Mouse (Mus musculus): ENCODE results near the gene Setd1b. TPM values are rescaled to one million over a fixed set of nuclear protein-coding genes. Genes with fewer than 3 reads are reported as not detected.
A peak's percentile ranks its signal among the peaks of the same experiment; 100 is the strongest.

The Setd1b gene
- polyA plus RNA-seq, 1 experiment from 2014 or later, result 4.5 TPM

DNA sequence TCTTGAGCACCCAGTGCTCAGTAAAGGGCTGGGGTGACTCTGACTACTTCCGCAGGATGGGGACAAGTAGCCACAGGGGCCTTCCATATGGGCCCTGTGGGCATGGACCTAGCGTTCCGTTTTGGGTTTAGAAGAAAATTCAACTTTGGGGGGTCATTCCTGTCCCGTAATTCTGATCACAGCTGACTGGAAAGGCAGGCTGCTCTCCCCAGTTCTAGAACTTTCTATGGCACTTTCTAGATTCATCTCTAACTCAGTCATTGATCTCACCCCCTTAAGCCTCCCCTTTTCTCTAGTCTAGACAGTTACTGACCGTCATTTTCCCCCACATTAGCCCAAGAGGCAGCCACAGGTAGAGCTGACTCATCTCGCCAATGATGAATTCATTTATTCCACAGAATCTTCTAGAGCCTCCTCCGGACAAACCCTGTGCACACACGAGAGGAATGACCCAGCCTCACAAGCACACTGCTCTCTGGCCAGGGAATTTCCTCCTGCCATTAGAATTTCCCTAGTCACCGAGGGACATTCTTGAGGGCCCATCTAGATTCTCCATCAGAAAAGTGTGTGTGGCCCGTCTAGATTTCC is 12.7 kb upstream of the Setd1b start:
- TF ChIP-seq EP300 (optimal IDR thresholded peaks at IDR 0.05), result no peak
- no peak for TF ChIP-seq CTCF (IDR thresholded peaks at IDR 0.05; ENCODE audit: low read depth)
- DNase-seq (ENCODE audit: low spot score), result no peak
- H3K9me3 ChIP-seq (ENCODE audit: control insufficient read depth, low read length), result no peaks in the 10 kb centered on the region
- WGBS, result 77% methylated on average over 10 of the region's 10 CpGs
- no peak overlapping the region for H3K4me2 ChIP-seq (replicated peaks; ENCODE audit: low read depth)
- no peak for ATAC-seq (ENCODE audit: low FRiP score, low TSS enrichment)
- H3K27ac ChIP-seq (replicated peaks), result no peak overlapping the region
- H3K36me3 ChIP-seq (ENCODE audit: control insufficient read depth, insufficient read depth, low read length), result 0 out of 2 replicates have a peak, but pooled peaks cover 2% of the 10 kb centered on the region
- H3K4me3 ChIP-seq (ENCODE audit: low read depth, low read length), result no peak overlapping the region
- H3K9ac ChIP-seq (ENCODE audit: low read length), result no peak overlapping the region
- H3K4me1 ChIP-seq (replicated peaks; ENCODE audit: control insufficient read depth, insufficient read depth), result peaks cover 3% of the 10 kb centered on the region
- no peaks in the 10 kb centered on the region for H3K27me3 ChIP-seq (ENCODE audit: control insufficient read depth, insufficient read depth, low read length)

DNA sequence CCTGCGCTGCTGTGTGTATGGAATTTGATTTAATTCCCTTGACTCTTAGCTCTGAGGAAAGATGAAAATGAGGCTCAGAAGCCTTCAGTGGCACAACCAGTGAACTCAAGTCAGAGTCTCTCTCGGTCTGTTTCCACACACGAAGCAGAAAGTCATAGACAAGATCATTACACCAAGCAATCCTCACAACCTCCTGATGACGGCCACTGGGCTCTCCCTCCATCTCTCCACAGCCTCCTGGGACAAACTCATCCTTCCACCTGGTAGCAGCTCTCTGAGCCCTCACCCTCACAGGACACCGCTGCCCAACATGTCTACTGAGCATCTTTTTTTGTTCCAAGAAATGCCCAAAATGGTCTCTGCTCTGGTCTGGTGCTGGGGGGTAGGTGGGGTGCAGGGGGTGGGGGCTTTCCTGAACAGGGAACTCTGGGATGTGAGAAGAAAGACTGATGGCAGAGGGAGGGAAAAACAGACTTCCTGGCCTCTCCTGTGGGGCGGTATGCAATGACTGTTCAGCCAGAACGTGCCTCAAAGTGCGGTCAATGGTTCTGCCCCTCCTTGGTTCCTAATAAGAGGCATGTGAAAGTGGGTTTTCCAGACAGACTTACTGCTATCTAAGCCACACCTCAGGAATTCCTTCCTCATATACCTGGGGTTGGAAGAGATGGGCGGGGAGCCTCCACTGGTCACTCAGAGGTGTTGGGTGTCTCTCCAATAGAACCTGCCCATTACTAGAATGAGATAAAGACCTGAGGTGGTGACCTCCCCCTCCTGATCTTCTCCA is 11.8 kb upstream of the Setd1b start:
- TF ChIP-seq EP300 (optimal IDR thresholded peaks at IDR 0.05) (no peak), CTCF (IDR thresholded peaks at IDR 0.05; ENCODE audit: low read depth) (no peak)
- ATAC-seq (ENCODE audit: low FRiP score, low TSS enrichment), result no peak

DNA sequence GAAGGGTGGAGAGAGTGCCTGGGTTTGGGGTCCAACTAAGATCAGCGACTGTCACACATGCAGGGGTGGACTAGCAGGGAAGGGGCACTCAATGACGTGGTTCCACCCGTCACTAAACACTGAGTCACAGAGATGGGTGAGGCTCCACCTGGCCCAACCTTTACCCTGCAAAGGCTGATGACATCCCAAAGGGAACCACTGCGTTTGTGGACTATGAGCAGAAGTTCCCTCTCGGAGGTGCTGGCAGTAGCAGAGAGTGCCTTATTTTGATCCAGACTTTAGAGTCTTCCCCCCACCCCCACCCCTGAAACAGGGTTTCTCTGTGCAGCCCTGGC is 11.2 kb upstream of the Setd1b start:
- Histone ChIP-seq H3K4me1 (replicated peaks; ENCODE audit: control insufficient read depth, insufficient read depth) (peaks cover 15% of the 10 kb centered on the region), H3K27me3 (ENCODE audit: control insufficient read depth, insufficient read depth, low read length) (no peaks in the 10 kb centered on the region), H3K4me3 (ENCODE audit: low read depth, low read length) (no peak overlapping the region), H3K36me3 (ENCODE audit: control insufficient read depth, insufficient read depth, low read length) (0 out of 2 replicates have a peak, but pooled peaks cover 2% of the 10 kb centered on the region), H3K27ac (replicated peaks) (peak overlapping the region; percentile 30; the same call in 1 of the 2 replicates), H3K9me3 (ENCODE audit: control insufficient read depth, low read length) (no peaks in the 10 kb centered on the region), H3K4me2 (replicated peaks; ENCODE audit: low read depth) (no peak overlapping the region), H3K9ac (ENCODE audit: low read length) (no peak overlapping the region)
- TF ChIP-seq EP300 (optimal IDR thresholded peaks at IDR 0.05) (no peak), CTCF (IDR thresholded peaks at IDR 0.05; ENCODE audit: low read depth) (no peak)
- ATAC-seq (ENCODE audit: low FRiP score, low TSS enrichment) (peak; percentile 44), DNase-seq (ENCODE audit: low spot score) (peak; percentile 65)
- 74% methylated on average over 5 of the region's 5 CpGs for WGBS

More for the DNA sequence above, 11.8 kb upstream of the Setd1b start:
- no peak overlapping the region for H3K9ac ChIP-seq (ENCODE audit: low read length)
- H3K36me3 ChIP-seq (ENCODE audit: control insufficient read depth, insufficient read depth, low read length), result 0 out of 2 replicates have a peak, but pooled peaks cover 2% of the 10 kb centered on the region
- no peaks in the 10 kb centered on the region for H3K9me3 ChIP-seq (ENCODE audit: control insufficient read depth, low read length)
- peak overlapping the region; percentile 30; the same call in 1 of the 2 replicates for H3K27ac ChIP-seq (replicated peaks)
- no peak overlapping the region for H3K4me2 ChIP-seq (replicated peaks; ENCODE audit: low read depth)
- H3K27me3 ChIP-seq (ENCODE audit: control insufficient read depth, insufficient read depth, low read length), result no peaks in the 10 kb centered on the region
- WGBS, result 87% methylated on average over 9 of the region's 9 CpGs
- H3K4me1 ChIP-seq (replicated peaks; ENCODE audit: control insufficient read depth, insufficient read depth), result peaks cover 12% of the 10 kb centered on the region
- DNase-seq (ENCODE audit: low spot score), result no peak
- no peak overlapping the region for H3K4me3 ChIP-seq (ENCODE audit: low read depth, low read length)

DNA sequence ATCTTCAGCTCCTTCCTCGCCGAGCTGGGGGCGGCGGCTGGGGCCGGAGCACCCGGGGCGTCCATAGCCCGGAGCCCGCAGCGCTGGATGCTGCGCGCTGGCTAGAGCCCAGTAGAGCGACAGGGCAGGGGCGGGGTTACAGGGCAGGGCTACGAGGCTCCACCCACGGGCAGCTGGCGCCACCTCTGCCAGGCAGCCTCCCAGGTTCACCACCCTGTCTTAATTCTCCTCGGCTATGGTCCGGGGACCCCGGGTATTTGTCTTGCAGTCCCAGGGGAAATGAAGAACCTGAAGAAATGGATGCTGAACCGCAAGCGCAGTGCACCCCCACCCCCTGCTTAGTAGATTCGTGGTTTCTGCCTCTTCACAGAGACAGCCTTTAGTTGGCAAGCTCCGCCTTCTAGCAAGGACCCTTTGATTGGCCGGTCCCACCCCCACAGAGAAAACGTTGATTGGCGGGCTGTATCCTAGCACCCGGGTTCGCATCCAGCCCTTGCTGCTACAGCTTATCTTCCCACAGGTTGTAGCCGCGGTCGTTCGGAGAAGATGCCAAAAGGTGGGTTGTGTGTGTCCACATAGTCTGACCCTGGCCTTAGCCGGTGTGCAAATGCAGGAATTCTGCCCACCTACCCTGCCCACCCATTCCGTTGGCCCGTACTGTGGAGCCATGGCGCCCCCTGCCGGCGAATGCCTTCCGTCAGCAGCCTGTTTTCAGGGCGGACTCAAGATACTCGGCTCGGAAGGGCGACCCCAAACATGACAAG is 9.5 kb upstream of the Setd1b start, which contains the start of gene Rhof:
Gene Rhof (minus strand): TSS at position 385 of the 764 bp plus-strand sequence.
- Histone ChIP-seq H3K27ac (replicated peaks) (peak within 1 kb of the TSS; percentile 85), H3K9ac (ENCODE audit: low read length) (peak within 1 kb of the TSS; percentile 60), H3K9me3 (ENCODE audit: control insufficient read depth, low read length) (no peaks in the 10 kb centered on the region), H3K4me3 (ENCODE audit: low read depth, low read length) (peak within 1 kb of the TSS; percentile 42), H3K4me1 (replicated peaks; ENCODE audit: control insufficient read depth, insufficient read depth) (peaks cover 21% of the 10 kb centered on the region), H3K36me3 (ENCODE audit: control insufficient read depth, insufficient read depth, low read length) (0 out of 2 replicates have a peak, but pooled peaks cover 2% of the 10 kb centered on the region), H3K4me2 (replicated peaks; ENCODE audit: low read depth) (peak within 1 kb of the TSS; percentile 69), H3K27me3 (ENCODE audit: control insufficient read depth, insufficient read depth, low read length) (no peaks in the 10 kb centered on the region)
- 3% methylated on average over 43 of the region's 44 CpGs for WGBS
- TF ChIP-seq CTCF (IDR thresholded peaks at IDR 0.05; ENCODE audit: low read depth) (peak; percentile 94), EP300 (optimal IDR thresholded peaks at IDR 0.05) (no peak)
- DNase-seq (ENCODE audit: low spot score) (peak; percentile 86), ATAC-seq (ENCODE audit: low FRiP score, low TSS enrichment) (peak; percentile 24; the same call in 1 of the 2 replicates)

DNA sequence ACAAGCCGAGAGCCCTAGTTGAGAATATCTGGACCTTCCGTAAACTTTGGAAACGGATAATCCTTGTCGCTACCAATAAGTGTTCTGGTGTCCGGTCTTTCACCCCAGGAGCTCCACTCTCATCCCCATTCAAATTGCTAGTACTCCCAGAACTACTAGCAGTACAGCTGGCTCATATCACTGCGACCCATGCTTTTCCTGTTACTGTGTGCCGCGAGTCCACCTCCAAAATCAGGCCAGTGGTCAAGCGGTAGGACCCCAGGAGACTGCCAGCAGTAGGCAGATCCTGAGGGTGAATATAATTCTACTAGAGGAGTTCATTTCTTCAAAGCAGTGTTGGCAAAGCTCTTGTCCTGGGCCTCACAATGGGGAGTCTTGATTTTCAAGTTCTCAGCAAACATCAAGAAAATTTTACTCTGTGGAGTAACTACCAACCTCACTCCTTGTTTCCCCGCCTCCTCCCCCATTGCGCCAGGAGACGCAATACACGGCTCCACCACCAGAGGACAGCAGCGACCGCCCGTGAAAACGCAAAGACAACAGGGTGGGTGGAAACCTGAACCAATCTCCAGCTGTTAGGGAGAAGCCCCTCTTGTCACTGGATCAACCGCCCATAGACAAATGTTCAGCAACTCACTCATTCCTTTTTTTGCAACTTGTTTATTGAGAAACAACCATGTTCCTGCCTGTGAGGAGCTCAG is 8.8 kb upstream of the Setd1b start:
- Histone ChIP-seq H3K9me3 (ENCODE audit: control insufficient read depth, low read length) (no peaks in the 10 kb centered on the region), H3K4me3 (ENCODE audit: low read depth, low read length) (no peak overlapping the region), H3K4me1 (replicated peaks; ENCODE audit: control insufficient read depth, insufficient read depth) (peaks cover 21% of the 10 kb centered on the region)

More for the DNA sequence above, 8.8 kb upstream of the Setd1b start:
- Histone ChIP-seq H3K27ac (replicated peaks) (peak overlapping the region; percentile 100), H3K4me2 (replicated peaks; ENCODE audit: low read depth) (peak overlapping the region; percentile 69; the same call in 1 of the 2 replicates), H3K36me3 (ENCODE audit: control insufficient read depth, insufficient read depth, low read length) (0 out of 2 replicates have a peak, but pooled peaks cover 2% of the 10 kb centered on the region), H3K9ac (ENCODE audit: low read length) (no peak overlapping the region), H3K27me3 (ENCODE audit: control insufficient read depth, insufficient read depth, low read length) (no peaks in the 10 kb centered on the region)
- TF ChIP-seq CTCF (IDR thresholded peaks at IDR 0.05; ENCODE audit: low read depth) (peak; percentile 99), EP300 (optimal IDR thresholded peaks at IDR 0.05) (no peak)
- ATAC-seq (ENCODE audit: low FRiP score, low TSS enrichment) (no peak), DNase-seq (ENCODE audit: low spot score) (peak; percentile 92)
- 16% methylated on average over 18 of the region's 18 CpGs for WGBS
